Mouse (Mus musculus) cerebellum, adult 2 months (tissue): ENCODE results near the gene Ccdc146.

Experiments
- CTCF ChIP-seq: fragments of 200-500 bp; IDR thresholded peaks from 2 replicates; pipeline ENCODE4 v1.5.1; 2011; ENCODE audit warnings: low read depth, mild to moderate bottlenecking, control low read depth, low read length, moderate library complexity, borderline replicate concordance; ENCODE audit not compliant: insufficient read depth
- POLR2A ChIP-seq: fragments of 200-500 bp; IDR thresholded peaks from 2 replicates; pipeline ENCODE4 v1.6.1; 2011; ENCODE audit warnings: low read length, control low read depth, borderline replicate concordance; ENCODE audit not compliant: insufficient read depth

DNA sequence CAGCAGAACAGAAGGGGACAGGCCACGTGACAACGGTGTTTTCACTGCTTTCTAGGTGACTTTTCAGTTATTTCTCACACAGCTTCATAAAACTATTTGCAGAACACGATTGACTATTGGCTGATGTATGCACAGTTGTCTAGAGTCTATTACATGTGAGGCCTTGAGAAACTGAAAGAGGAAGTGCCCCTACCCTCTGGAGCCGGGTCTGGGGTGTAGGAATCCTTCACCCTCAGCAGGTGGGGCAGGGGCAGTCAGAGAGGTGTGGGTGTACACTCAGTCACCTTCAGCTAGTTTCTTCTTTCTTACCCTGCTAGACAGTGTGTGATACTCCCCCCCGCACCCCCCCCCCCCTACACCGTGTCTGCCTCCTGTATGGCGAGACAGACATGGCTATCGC, 128.8 kb downstream of the Ccdc146 start:
- TF ChIP-seq POLR2A (no peak), CTCF (no peak)
